ENCODE assay signal across 9 mouse cellular contexts in the genomic region with DNA sequence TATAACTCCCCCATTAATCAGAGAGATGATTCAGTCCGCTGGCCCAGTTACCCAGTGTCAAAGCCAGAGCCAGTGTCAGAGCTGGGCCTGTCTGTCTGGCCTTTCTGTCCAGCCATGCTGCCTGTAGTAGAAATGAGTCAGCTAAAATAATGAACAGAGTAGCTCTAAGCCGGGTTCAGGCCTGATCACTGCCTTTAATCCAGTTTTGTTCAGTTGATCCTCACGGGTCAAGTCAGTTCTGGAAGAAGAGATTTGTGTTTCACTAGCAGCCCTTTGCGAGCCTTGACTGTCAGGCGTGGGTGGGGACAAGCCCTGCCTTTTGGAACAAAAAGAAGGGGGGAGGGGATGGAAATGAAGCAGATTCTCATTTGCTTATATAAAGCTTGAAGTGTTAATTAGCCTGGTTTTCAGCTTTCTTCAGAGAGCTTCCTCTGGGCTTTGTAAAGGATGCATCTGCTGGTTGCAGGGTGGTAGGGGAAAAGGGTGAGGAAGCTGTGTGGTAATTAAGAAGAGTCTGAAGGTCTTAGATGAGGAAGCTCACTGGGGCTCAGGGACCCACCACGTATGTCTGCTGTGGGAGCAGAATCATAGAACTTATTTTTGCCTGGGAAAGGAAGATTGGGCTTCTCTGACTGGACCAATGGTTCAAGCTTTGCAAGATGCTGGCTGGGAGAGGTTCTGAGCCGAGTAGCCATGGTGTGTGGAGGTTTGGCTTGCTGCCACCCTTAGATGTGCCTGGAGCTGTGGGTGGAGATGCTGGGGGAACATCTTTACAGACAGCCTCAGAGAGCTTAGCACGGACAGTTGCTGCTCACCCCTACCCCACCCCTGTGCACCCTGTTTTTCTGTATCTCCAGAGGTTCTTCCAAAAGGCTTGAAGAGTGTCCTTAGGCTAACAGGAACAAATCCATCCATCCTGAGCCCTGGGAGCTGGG. TPM values are rescaled to one million over a fixed set of nuclear protein-coding genes. Genes with fewer than 3 reads are reported as not detected.
DNase-seq lines count a peak whose midpoint lies in the region; ATAC-seq lines count a peak whose summit lies in the region.
"Had no signal": no experiment of that assay in that cellular context is flagged by ENCODE, and none has a peak within 500 bp of the region (broad histone marks: within the 10 kb centered on the region; RNA-seq: fewer than 3 reads in every experiment).

No protein-coding gene starts in this region.

- peak; percentile 7 for DNase-seq in lung, postnatal 36 days
- no peak for DNase-seq in lung, postnatal 14 days
- DNase-seq in R1 (ENCODE audit: low read depth, low spot score): peak; percentile 51
- DNase-seq in embryonic facial prominence, embryonic 10.5 days (ENCODE audit: low spot score): no peak
- no peak for DNase-seq in cerebellum, adult 18-20 months

- H3K27ac ChIP-seq in embryonic facial prominence, embryonic 10.5 days (replicated peaks): 0 out of 2 replicates have a peak overlapping the region, but pooled peaks have one; percentile 48
- H3K27ac ChIP-seq in hindbrain, embryonic 15.5 days (replicated peaks): peak overlapping the region; percentile 57
- H3K27ac ChIP-seq in stomach, embryonic 16.5 days (ENCODE audit: low read length): no peak overlapping the region; the same call in 1 of the 2 replicates

- H3K36me3 ChIP-seq in embryonic facial prominence, embryonic 10.5 days (replicated peaks): no peaks in the 10 kb centered on the region
- H3K36me3 ChIP-seq in hindbrain, embryonic 15.5 days: peaks cover 15% of the 10 kb centered on the region
- no peaks in the 10 kb centered on the region for H3K36me3 ChIP-seq in stomach, embryonic 16.5 days (ENCODE audit: control insufficient read depth, insufficient read depth, low read length)

- no peak overlapping the region for H3K4me3 ChIP-seq in embryonic facial prominence, embryonic 10.5 days
- no peak overlapping the region for H3K4me3 ChIP-seq in hindbrain, embryonic 15.5 days
- H3K4me3 ChIP-seq in stomach, embryonic 16.5 days (replicated peaks; ENCODE audit: low read length): no peak overlapping the region

- no peaks in the 10 kb centered on the region for H3K9me3 ChIP-seq in embryonic facial prominence, embryonic 10.5 days
- no peaks in the 10 kb centered on the region for H3K9me3 ChIP-seq in hindbrain, embryonic 15.5 days
- no peaks in the 10 kb centered on the region for H3K9me3 ChIP-seq in stomach, embryonic 16.5 days (replicated peaks; ENCODE audit: control insufficient read depth, low read length)

- peaks cover 34% of the 10 kb centered on the region for H3K4me1 ChIP-seq in embryonic facial prominence, embryonic 10.5 days
- peaks cover 87% of the 10 kb centered on the region for H3K4me1 ChIP-seq in hindbrain, embryonic 15.5 days (replicated peaks)
- H3K4me1 ChIP-seq in stomach, embryonic 16.5 days (ENCODE audit: control insufficient read depth, insufficient read depth, low read length): peaks cover 6% of the 10 kb centered on the region; the same call in 1 of the 2 replicates

- H3K27me3 ChIP-seq in embryonic facial prominence, embryonic 10.5 days (replicated peaks; ENCODE audit: low read depth, poor library complexity, severe bottlenecking): no peaks in the 10 kb centered on the region
- no peaks in the 10 kb centered on the region for H3K27me3 ChIP-seq in hindbrain, embryonic 15.5 days
- H3K27me3 ChIP-seq in stomach, embryonic 16.5 days (ENCODE audit: control insufficient read depth, insufficient read depth, low read length): no peaks in the 10 kb centered on the region

- peak; percentile 40 for ATAC-seq in hindbrain, embryonic 15.5 days (ENCODE audit: low FRiP score, low read depth)
- ATAC-seq in stomach, embryonic 16.5 days (ENCODE audit: insufficient read depth, low FRiP score): 0 out of 2 replicates have a peak, but pooled peaks have one; percentile 40
- ATAC-seq in megakaryocyte-erythroid progenitor cell, adult 5-6 weeks (replicated peaks; ENCODE audit: low FRiP score, low TSS enrichment, poor library complexity, severe bottlenecking): no peak

- H3K9ac ChIP-seq in hindbrain, embryonic 15.5 days: 0 out of 2 replicates have a peak overlapping the region, but pooled peaks have one; percentile 3
- no peak overlapping the region for H3K9ac ChIP-seq in stomach, embryonic 16.5 days (ENCODE audit: low read length)

- WGBS in embryonic facial prominence, embryonic 10.5 days: 46% methylated on average over 8 of the region's 8 CpGs
- 16% methylated on average over 8 of the region's 8 CpGs for WGBS in hindbrain, embryonic 15.5 days
- WGBS in stomach, embryonic 16.5 days: 34% methylated on average over 8 of the region's 8 CpGs

- H3K4me2 ChIP-seq in hindbrain, embryonic 15.5 days: peak overlapping the region; percentile 18; the same call in 1 of the 2 replicates
- no peak overlapping the region for H3K4me2 ChIP-seq in stomach, embryonic 16.5 days (ENCODE audit: low read depth, low read length)

RNA-seq across cellular contexts. Expression of a gene that starts 20.0 kb away (rescaled TPM):
- 10.1 and 11.3 TPM in 2 replicates for polyA plus RNA-seq in embryonic facial prominence, embryonic 10.5 days (2016; fragmentation: Nextera tagmentation; extraction: Ambion mirVana)
- polyA plus RNA-seq in hindbrain, embryonic 15.5 days (2015; fragmentation: Nextera tagmentation; extraction: Ambion mirVana): 496 and 530 TPM in 2 replicates
- polyA plus RNA-seq in stomach, embryonic 16.5 days (2015; fragmentation: Nextera tagmentation; extraction: Ambion mirVana): 7.8 and 8.2 TPM in 2 replicates
- total RNA-seq in megakaryocyte-erythroid progenitor cell, adult 5-6 weeks (2014; fragmentation: Nextera tagmentation): 1.0 and 1.9 TPM in 2 replicates
- total RNA-seq in megakaryocyte-erythroid progenitor cell, adult 5-6 weeks (2017): 0.52 and 0.88 TPM in 2 replicates

RNA-seq across cellular contexts. Expression of a gene that starts 54.9 kb away (rescaled TPM):
- 0.10 and 0.14 TPM in 2 replicates for polyA plus RNA-seq in embryonic facial prominence, embryonic 10.5 days (2016; fragmentation: Nextera tagmentation; extraction: Ambion mirVana)
- polyA plus RNA-seq in hindbrain, embryonic 15.5 days (2015; fragmentation: Nextera tagmentation; extraction: Ambion mirVana): 0.16 and 0.36 TPM in 2 replicates
- polyA plus RNA-seq in stomach, embryonic 16.5 days (2015; fragmentation: Nextera tagmentation; extraction: Ambion mirVana): 0.06 TPM in 1 of 2 replicates, not detected in the other
- total RNA-seq in megakaryocyte-erythroid progenitor cell, adult 5-6 weeks (2014; fragmentation: Nextera tagmentation): not detected in 2 replicates
- not detected in 2 replicates for total RNA-seq in megakaryocyte-erythroid progenitor cell, adult 5-6 weeks (2017)
- polyA plus RNA-seq: embryonic facial prominence, embryonic 11.5 days had no signal

Comparison
In these comparisons a context has a peak if more than half of its experiments do, and no peak if none do; other contexts are left out.
1. DNase-seq: peak in lung, postnatal 36 days (single experiment) and R1 (single experiment); none in lung, postnatal 14 days (single experiment), embryonic facial prominence, embryonic 10.5 days (single experiment) and cerebellum, adult 18-20 months (0 of 2).
2. RNA of a gene that starts 20.0 kb away (polyA plus RNA-seq): 496 to 530 TPM in hindbrain, embryonic 15.5 days; 10.1 to 11.3 TPM in embryonic facial prominence, embryonic 10.5 days and 7.8 to 8.2 TPM in stomach, embryonic 16.5 days; every median in the first group is over 10 times any median in the second.